Comparison of ENCODE assay signal across 24 mouse cellular contexts in genomic region chr8:56465091-56465490, GRCm38 (mm10).
DNase-seq lines count a peak whose midpoint lies in the region; ATAC-seq and TF ChIP-seq lines count a peak whose summit lies in the region.
"Had no signal": no experiment of that assay in that cellular context is flagged by ENCODE, and none has a peak within 500 bp of the region (broad histone marks: within the 10 kb centered on the region; RNA-seq: fewer than 3 reads in every experiment).

No protein-coding gene starts in this region.

- no peaks in the 10 kb centered on the region for H3K27me3 ChIP-seq in forebrain, postnatal 0 days (ENCODE audit: insufficient read depth, low read length)
- H3K27me3 ChIP-seq in forebrain, embryonic 12.5 days: no peaks in the 10 kb centered on the region
- H3K27me3 ChIP-seq in lung, embryonic 16.5 days (ENCODE audit: control insufficient read depth, insufficient read depth, low read depth, low read length): no peaks in the 10 kb centered on the region
- no peaks in the 10 kb centered on the region for H3K27me3 ChIP-seq in stomach, postnatal 0 days (ENCODE audit: control insufficient read depth, insufficient read depth, low read length)
- H3K27me3 ChIP-seq in intestine, postnatal 0 days (replicated peaks; ENCODE audit: control insufficient read depth, insufficient read depth, low read length): no peaks in the 10 kb centered on the region
- H3K27me3 ChIP-seq: embryonic facial prominence, embryonic 13.5 days; embryonic facial prominence, embryonic 15.5 days; forebrain, embryonic 13.5 days; forebrain, embryonic 15.5 days; Patski had no signal

- no peak for TF ChIP-seq CTCF in forebrain, postnatal 0 days (IDR thresholded peaks at IDR 0.05; ENCODE audit: low read depth)
- TF ChIP-seq CTCF in stomach, postnatal 0 days (IDR thresholded peaks at IDR 0.05; ENCODE audit: low read depth): no peak
- no peak for TF ChIP-seq CTCF in intestine, postnatal 0 days (IDR thresholded peaks at IDR 0.05; ENCODE audit: low read depth)

- H3K9me3 ChIP-seq in forebrain, postnatal 0 days (ENCODE audit: low read length): no peaks in the 10 kb centered on the region
- no peaks in the 10 kb centered on the region for H3K9me3 ChIP-seq in forebrain, embryonic 12.5 days
- no peaks in the 10 kb centered on the region for H3K9me3 ChIP-seq in lung, embryonic 16.5 days (ENCODE audit: control insufficient read depth, low read length)
- H3K9me3 ChIP-seq in stomach, postnatal 0 days (ENCODE audit: control insufficient read depth, low read length): no peaks in the 10 kb centered on the region
- H3K9me3 ChIP-seq in intestine, postnatal 0 days (ENCODE audit: control insufficient read depth): no peaks in the 10 kb centered on the region
- H3K9me3 ChIP-seq: embryonic facial prominence, embryonic 13.5 days; embryonic facial prominence, embryonic 15.5 days; forebrain, embryonic 10.5 days; forebrain, embryonic 13.5 days; forebrain, embryonic 15.5 days had no signal

- H3K4me2 ChIP-seq in forebrain, postnatal 0 days (ENCODE audit: low read depth): no peak overlapping the region
- no peak overlapping the region for H3K4me2 ChIP-seq in forebrain, embryonic 12.5 days
- H3K4me2 ChIP-seq in lung, embryonic 16.5 days (ENCODE audit: low read depth, low read length): no peak overlapping the region
- no peak overlapping the region for H3K4me2 ChIP-seq in stomach, postnatal 0 days (replicated peaks; ENCODE audit: low read depth)
- H3K4me2 ChIP-seq in intestine, postnatal 0 days (replicated peaks; ENCODE audit: low read depth): no peak overlapping the region
- H3K4me2 ChIP-seq: embryonic facial prominence, embryonic 13.5 days; embryonic facial prominence, embryonic 15.5 days; forebrain, embryonic 13.5 days; forebrain, embryonic 15.5 days had no signal

- H3K36me3 ChIP-seq in forebrain, postnatal 0 days (ENCODE audit: insufficient read depth): no peaks in the 10 kb centered on the region
- no peaks in the 10 kb centered on the region for H3K36me3 ChIP-seq in forebrain, embryonic 12.5 days (replicated peaks)
- H3K36me3 ChIP-seq in lung, embryonic 16.5 days (ENCODE audit: control insufficient read depth, insufficient read depth, low read length): no peaks in the 10 kb centered on the region
- no peaks in the 10 kb centered on the region for H3K36me3 ChIP-seq in stomach, postnatal 0 days (ENCODE audit: control insufficient read depth, insufficient read depth, low read length)
- no peaks in the 10 kb centered on the region for H3K36me3 ChIP-seq in intestine, postnatal 0 days (ENCODE audit: control insufficient read depth, insufficient read depth)
- H3K36me3 ChIP-seq: embryonic facial prominence, embryonic 13.5 days; embryonic facial prominence, embryonic 15.5 days; forebrain, embryonic 10.5 days; forebrain, embryonic 15.5 days had no signal

- no peaks in the 10 kb centered on the region for H3K4me1 ChIP-seq in forebrain, postnatal 0 days (ENCODE audit: insufficient read depth)
- no peaks in the 10 kb centered on the region for H3K4me1 ChIP-seq in forebrain, embryonic 12.5 days
- H3K4me1 ChIP-seq in lung, embryonic 16.5 days (replicated peaks; ENCODE audit: control insufficient read depth, insufficient read depth, low read length): no peaks in the 10 kb centered on the region
- no peaks in the 10 kb centered on the region for H3K4me1 ChIP-seq in stomach, postnatal 0 days (replicated peaks; ENCODE audit: control insufficient read depth, insufficient read depth)
- no peaks in the 10 kb centered on the region for H3K4me1 ChIP-seq in intestine, postnatal 0 days (replicated peaks; ENCODE audit: control insufficient read depth, insufficient read depth, low read length)
- H3K4me1 ChIP-seq: embryonic facial prominence, embryonic 13.5 days; embryonic facial prominence, embryonic 15.5 days; forebrain, embryonic 10.5 days; forebrain, embryonic 13.5 days; forebrain, embryonic 15.5 days had no signal

- peak; percentile 54; the same call in 1 of the 2 replicates for ATAC-seq in forebrain, postnatal 0 days
- no peak for ATAC-seq in forebrain, embryonic 12.5 days (ENCODE audit: low FRiP score)
- ATAC-seq in lung, embryonic 16.5 days (ENCODE audit: low read depth): 0 out of 2 replicates have a peak, but pooled peaks have one; percentile 38
- peak; percentile 38; the same call in 1 of the 2 replicates for ATAC-seq in stomach, postnatal 0 days (ENCODE audit: low FRiP score, low TSS enrichment)
- ATAC-seq in intestine, postnatal 0 days: no peak
- ATAC-seq: activated CD4-positive, CD25-positive, alpha-beta regulatory T cell, adult 4 months; forebrain, embryonic 13.5 days; forebrain, embryonic 15.5 days; Patski had no signal

- TF ChIP-seq EP300 in stomach, postnatal 0 days (optimal IDR thresholded peaks at IDR 0.05): no peak

- no peak overlapping the region for H3K27ac ChIP-seq in forebrain, postnatal 0 days (ENCODE audit: low read depth, low read length)
- H3K27ac ChIP-seq in forebrain, embryonic 12.5 days: no peak overlapping the region
- no peak overlapping the region for H3K27ac ChIP-seq in lung, embryonic 16.5 days (ENCODE audit: low read length)
- no peak overlapping the region for H3K27ac ChIP-seq in stomach, postnatal 0 days (replicated peaks)
- no peak overlapping the region for H3K27ac ChIP-seq in intestine, postnatal 0 days (ENCODE audit: low read depth, low read length)
- H3K27ac ChIP-seq: embryonic facial prominence, embryonic 13.5 days; embryonic facial prominence, embryonic 15.5 days; forebrain, embryonic 10.5 days; forebrain, embryonic 13.5 days; forebrain, embryonic 15.5 days had no signal

- WGBS in forebrain, postnatal 0 days: 65% methylated on average over 1 of the region's 1 CpGs
- 79% methylated on average over 1 of the region's 1 CpGs for WGBS in forebrain, embryonic 12.5 days
- 29% methylated on average over 1 of the region's 1 CpGs for WGBS in lung, embryonic 16.5 days
- 57% methylated on average over 1 of the region's 1 CpGs for WGBS in stomach, postnatal 0 days
- 58% methylated on average over 1 of the region's 1 CpGs for WGBS in intestine, postnatal 0 days

- no peak overlapping the region for H3K4me3 ChIP-seq in forebrain, postnatal 0 days (ENCODE audit: low read depth, low read length)
- no peak overlapping the region for H3K4me3 ChIP-seq in forebrain, embryonic 12.5 days (replicated peaks)
- no peak overlapping the region for H3K4me3 ChIP-seq in lung, embryonic 16.5 days (ENCODE audit: low read length)
- H3K4me3 ChIP-seq in stomach, postnatal 0 days (ENCODE audit: low read depth, low read length): no peak overlapping the region
- H3K4me3 ChIP-seq in intestine, postnatal 0 days (ENCODE audit: low read depth, low read length): no peak overlapping the region
- H3K4me3 ChIP-seq: embryonic facial prominence, embryonic 13.5 days; embryonic facial prominence, embryonic 15.5 days; erythroblast, embryonic 14.5 days; forebrain, embryonic 10.5 days; forebrain, embryonic 13.5 days; forebrain, embryonic 15.5 days had no signal

- peak; percentile 5 for DNase-seq in forebrain, postnatal 0 days
- no peak for DNase-seq in lung, postnatal 4 days
- peak; percentile 45 for DNase-seq in 3T3-L1 (ENCODE audit: low read depth, low spot score)
- no peak for DNase-seq in stomach, postnatal 0 days (ENCODE audit: low spot score)
- DNase-seq: adrenal gland, adult 8-10 months; adrenal gland, postnatal 14 days; cerebellum, adult 11 months; cerebellum, adult 18-20 months; cerebellum, adult 8-10 months; cerebellum, adult 9-11 months; cerebellum, postnatal 14 days; cerebellum, postnatal 36 days; embryo, embryonic 11 days had no signal

- no peak overlapping the region for H3K9ac ChIP-seq in forebrain, postnatal 0 days
- H3K9ac ChIP-seq in forebrain, embryonic 12.5 days: no peak overlapping the region
- H3K9ac ChIP-seq in lung, embryonic 16.5 days (ENCODE audit: low read length): no peak overlapping the region
- H3K9ac ChIP-seq in stomach, postnatal 0 days (ENCODE audit: low read length): no peak overlapping the region
- no peak overlapping the region for H3K9ac ChIP-seq in intestine, postnatal 0 days (ENCODE audit: low read depth, low read length)
- H3K9ac ChIP-seq: embryonic facial prominence, embryonic 13.5 days; embryonic facial prominence, embryonic 15.5 days; forebrain, embryonic 13.5 days; forebrain, embryonic 15.5 days had no signal

Comparison
In these comparisons a context has a peak if more than half of its experiments do, and no peak if none do; other contexts are left out.
1. ATAC-seq: peak in forebrain, postnatal 0 days (single experiment), lung, embryonic 16.5 days (single experiment) and stomach, postnatal 0 days (single experiment); none in forebrain, embryonic 12.5 days (single experiment) and intestine, postnatal 0 days (single experiment).
2. DNase-seq: peak in forebrain, postnatal 0 days (single experiment) and 3T3-L1 (single experiment); none in lung, postnatal 4 days (0 of 2) and stomach, postnatal 0 days (single experiment).